Mouse (Mus musculus): Measurements from ENCODE around the gene Maf.

DNA sequence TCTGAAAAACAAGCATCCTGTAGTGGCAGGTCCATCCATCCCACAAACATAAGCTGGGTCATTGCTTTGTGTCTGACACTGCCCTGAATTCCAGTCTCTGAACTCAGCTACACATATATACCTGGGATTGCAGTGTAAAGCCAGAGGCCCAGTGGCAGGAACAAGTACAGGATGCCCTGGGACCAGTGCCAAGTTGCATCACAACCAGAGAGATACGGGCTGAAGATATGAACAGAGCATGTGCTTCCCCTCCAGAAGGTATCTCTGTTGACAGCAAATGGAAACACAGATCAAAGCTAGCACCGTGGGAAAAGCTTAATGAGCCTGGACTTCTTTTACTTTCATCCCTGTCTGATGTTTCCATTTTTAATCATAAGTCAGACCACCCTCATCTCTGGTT is 38.1 kb upstream of the Maf start:
- no peak for TF ChIP-seq POLR2A (IDR thresholded peaks at IDR 0.05; ENCODE audit: insufficient read length, low read depth)
- no peak for TF ChIP-seq E2F4 (IDR thresholded peaks at IDR 0.05; ENCODE audit: insufficient read depth)
- no peak for TF ChIP-seq MYOD1 (IDR thresholded peaks at IDR 0.05; ENCODE audit: control insufficient read depth in 1 of 3, insufficient read length in 2 of 3, low read depth in 2 of 3)
- TF ChIP-seq POLR2AphosphoS2 (IDR thresholded peaks at IDR 0.05; ENCODE audit: insufficient read length, low read depth), result no peak
